Mouse (Mus musculus) heart, adult 2 months (tissue): ENCODE results near the gene G430095P16Rik. TPM values are rescaled to one million over a fixed set of nuclear protein-coding genes. Genes with fewer than 3 reads are reported as not detected.

ENCODE experiments used
- DNase-seq, 2 experiments: peaks; one replicate each; pipeline ENCODE4 v3.0.0; 2021
- H3K27ac ChIP-seq: fragments of 200-600 bp; 2 replicates; pipeline ENCODE4 v1.8.1; 2022
- H3K27me3 ChIP-seq: fragments of 200-500 bp; 2 replicates; pipeline ENCODE4 v1.6.1; 2012; ENCODE audit warnings: mild to moderate bottlenecking, low read length, inconsistent platforms, mixed read lengths; ENCODE audit not compliant: control insufficient read depth, insufficient read depth
- H3K36me3 ChIP-seq: fragments of 200-500 bp; 2 replicates; pipeline ENCODE4 v1.6.1; 2012; ENCODE audit warnings: low read length, inconsistent platforms; ENCODE audit not compliant: control insufficient read depth, insufficient read depth
- H3K4me1 ChIP-seq: fragments of 200-500 bp; 2 replicates; pipeline ENCODE4 v1.6.1; 2011; ENCODE audit warnings: low read length; ENCODE audit not compliant: control insufficient read depth, insufficient read depth
- H3K4me3 ChIP-seq: fragments of 200-600 bp; 2 replicates; pipeline ENCODE4 v1.8.1; 2022
- H3K79me2 ChIP-seq: fragments of 200-500 bp; replicated peaks from 2 replicates; pipeline ENCODE4 v1.6.1; 2012; ENCODE audit warnings: mild to moderate bottlenecking, inconsistent platforms, low read length, moderate library complexity, mixed read lengths; ENCODE audit not compliant: control insufficient read depth, insufficient read depth
- H3K9ac ChIP-seq: fragments of 200-500 bp; 2 replicates; pipeline ENCODE4 v1.6.1; 2012; ENCODE audit warnings: low read depth, mild to moderate bottlenecking, control low read depth, inconsistent platforms, low read length, mixed read lengths
- CTCF ChIP-seq: fragments of 200-600 bp; IDR thresholded peaks from 2 replicates; pipeline ENCODE4 v1.8.1; 2022; ENCODE audit warnings: antibody characterized with exemption, mild to moderate bottlenecking, moderate library complexity
- EP300 ChIP-seq: fragments of 200-500 bp; IDR thresholded peaks from 2 replicates; pipeline ENCODE4 v1.6.1; 2011; ENCODE audit warnings: low read depth, low read length, control low read depth; ENCODE audit not compliant: insufficient read depth
- POLR2A ChIP-seq: fragments of 200-500 bp; IDR thresholded peaks from 2 replicates; pipeline ENCODE4 v1.6.1; 2011; ENCODE audit warnings: mild to moderate bottlenecking, low read depth, low read length, control low read depth; ENCODE audit not compliant: insufficient read depth
- WGBS: fragments of 180-500 bp; shearing (Covaris S2); methylation state at CpG from one replicate; pipeline ENCODE4 v1.1.7; 2018; 5-methylcytosine and 5-hydroxymethylcytosine counted together
- intact Hi-C: fragments of 180-260 bp; cut with DNase I; formaldehyde crosslinking; loops from one replicate; pipeline ENCODE4 v1.15.1; 2025
- polyA plus RNA-seq: library from polyadenylated mRNA; depleted of rRNA; stranded (reverse); fragments of >200 nt; gene quantifications from 2 replicates; pipeline ENCODE4 v1.2.3, GENCODE M21; 2012; rRNA removed
- total RNA-seq, 2 experiments: library from RNA; stranded (reverse); gene quantifications; 2 replicates each; pipeline ENCODE4 v1.2.3; 2021

G430095P16Rik gene
- total and polyA plus RNA-seq, 3 experiments: 0.55 to 0.70 TPM; not detected in 1

DNA sequence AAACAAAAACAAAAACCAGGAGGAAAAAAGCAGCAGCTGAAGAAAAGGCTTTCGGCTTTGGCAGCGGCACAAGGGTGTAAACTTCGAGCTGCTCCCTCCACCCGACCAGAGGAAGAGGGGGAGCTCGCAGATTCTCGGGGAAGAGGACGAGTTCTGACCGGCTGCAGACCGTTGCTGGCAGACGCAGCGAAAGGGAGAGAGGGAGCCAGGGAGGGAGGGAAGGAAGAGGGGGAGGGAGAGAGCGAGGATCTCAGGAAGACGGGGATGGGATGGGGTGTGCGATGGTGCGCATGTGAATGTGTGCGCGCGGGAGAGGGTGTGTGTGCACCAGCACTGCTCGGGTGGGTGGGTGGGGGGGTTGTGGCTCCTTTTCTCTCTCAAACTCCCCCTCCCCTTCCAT lies 51.0 kb downstream of the G430095P16Rik start:
- TF ChIP-seq POLR2A (0 out of 2 replicates have a peak, but pooled peaks have one; percentile 10), CTCF (no peak), EP300 (no peak)
- Histone ChIP-seq H3K36me3 (no peaks in the 10 kb centered on the region), H3K4me3 (peak overlapping the region; percentile 21; the same call in 1 of the 2 replicates), H3K27me3 (no peaks in the 10 kb centered on the region), H3K79me2 (peaks cover 2% of the 10 kb centered on the region), H3K4me1 (peaks cover 25% of the 10 kb centered on the region), H3K9ac (peak overlapping the region; percentile 21; the same call in 1 of the 2 replicates), H3K27ac (peak overlapping the region; percentile 46)
- DNase-seq: peak; percentile 77 to 85
- intact Hi-C loops: loop anchor here (2.0 kb wide), 1 partner anchor 25 kb away; no protein-coding TSS in a partner anchor
- 0% methylated on average over 17 of the region's 19 CpGs for WGBS

DNA sequence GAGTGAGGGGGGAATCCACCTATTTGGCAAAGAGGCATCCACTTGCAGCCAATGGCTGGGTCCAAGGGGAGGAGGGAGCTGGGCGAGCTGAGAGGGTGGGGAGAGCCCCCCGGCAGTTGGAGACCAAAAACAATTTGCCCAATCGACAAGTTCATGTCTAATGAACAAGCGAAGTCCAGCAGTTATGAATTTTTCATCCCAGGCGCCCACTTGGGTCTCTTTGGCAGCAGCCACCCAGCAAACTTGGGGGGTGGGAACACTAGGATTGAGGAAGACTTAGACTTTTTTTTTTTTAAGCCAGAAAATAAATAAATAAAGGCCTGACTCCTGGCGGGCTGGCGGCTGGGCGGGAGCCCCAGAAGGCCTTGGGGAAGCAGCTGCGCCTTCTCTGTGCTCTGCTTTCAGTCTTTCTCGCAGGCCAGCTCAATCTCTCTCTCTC lies 51.7 kb downstream of the G430095P16Rik start:
- 0 out of 2 replicates have a peak overlapping the region, but pooled peaks have one; percentile 8 for H3K9ac ChIP-seq
- intact Hi-C loops: loop anchor here (2.0 kb wide), 1 partner anchor 24 kb away; no protein-coding TSS in a partner anchor
- peak overlapping the region; percentile 82 for H3K27ac ChIP-seq
- TF ChIP-seq POLR2A (no peak), EP300 (no peak), CTCF (no peak)
- peaks cover 25% of the 10 kb centered on the region for H3K4me1 ChIP-seq
- no peak overlapping the region for H3K4me3 ChIP-seq
- peak; percentile 79 to 80 for DNase-seq
- H3K36me3 ChIP-seq: no peaks in the 10 kb centered on the region
- H3K27me3 ChIP-seq: no peaks in the 10 kb centered on the region
- 18% methylated on average over 10 of the region's 10 CpGs for WGBS
- peaks cover 2% of the 10 kb centered on the region for H3K79me2 ChIP-seq

DNA sequence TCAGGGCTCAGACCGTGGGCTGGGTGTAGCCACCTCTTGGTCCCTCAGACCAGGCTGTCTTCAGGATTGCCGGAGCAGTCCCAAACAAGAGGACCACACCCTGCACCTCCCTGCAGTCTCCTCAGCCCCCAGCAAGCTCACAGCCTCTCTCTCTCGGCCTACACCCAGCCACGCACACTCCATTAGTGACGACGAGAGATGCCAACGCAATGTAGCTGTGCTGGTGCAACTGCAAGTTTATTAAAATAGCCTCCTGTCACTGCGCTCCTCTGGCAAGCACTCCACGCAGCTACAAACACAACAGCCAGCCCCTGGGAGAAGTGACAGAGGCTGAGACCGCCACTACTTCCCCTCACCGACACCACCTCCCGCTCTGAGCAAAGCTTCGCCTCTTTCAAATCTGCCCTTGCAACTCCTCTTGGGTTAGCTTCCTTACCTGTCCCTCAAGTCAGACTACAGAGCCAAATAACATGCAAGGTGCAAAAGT lies 52.3 kb downstream of the G430095P16Rik start:
- intact Hi-C loops: loop anchor here (2.0 kb wide), 1 partner anchor 24 kb away; no protein-coding TSS in a partner anchor

DNA sequence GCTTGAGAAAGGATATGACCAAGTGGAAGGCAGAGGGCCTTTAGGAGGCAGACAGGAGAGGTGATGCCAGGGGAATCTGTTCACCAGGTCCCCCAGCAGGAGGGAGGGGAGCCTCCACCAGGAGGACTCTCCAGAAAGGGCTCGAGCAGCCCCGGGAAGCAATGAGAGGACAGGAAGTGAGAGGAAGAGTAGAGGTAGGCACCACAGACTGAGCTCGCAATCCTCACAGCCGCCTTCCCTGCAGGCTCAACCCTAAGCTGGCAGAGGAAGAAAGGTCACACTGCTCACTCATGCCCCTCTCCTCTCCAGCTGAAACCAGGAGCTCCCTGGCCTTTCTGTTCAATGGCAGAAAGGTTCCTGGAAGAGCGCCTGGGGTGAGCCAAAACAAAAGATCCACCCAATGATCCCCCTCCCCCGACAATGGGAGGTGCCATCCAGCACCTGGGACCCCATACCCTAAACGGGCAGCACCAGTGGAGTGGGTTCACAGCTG lies 52.9 kb downstream of the G430095P16Rik start:
- Histone ChIP-seq H3K27me3 (no peaks in the 10 kb centered on the region), H3K9ac (peak overlapping the region; percentile 63), H3K4me1 (peaks cover 26% of the 10 kb centered on the region), H3K4me3 (peak overlapping the region; percentile 26; the same call in 1 of the 2 replicates), H3K36me3 (no peaks in the 10 kb centered on the region), H3K27ac (peak overlapping the region; percentile 82), H3K79me2 (peaks cover 2% of the 10 kb centered on the region)
- TF ChIP-seq EP300 (no peak), CTCF (no peak), POLR2A (no peak)
- intact Hi-C loops: loop anchor here (2.0 kb wide), 1 partner anchor 23 kb away; no protein-coding TSS in a partner anchor
- 46% methylated on average over 7 of the region's 7 CpGs for WGBS
- no peak for DNase-seq

More for the DNA sequence above, 52.3 kb downstream of the G430095P16Rik start:
- 18% methylated on average over 13 of the region's 13 CpGs for WGBS
- peaks cover 25% of the 10 kb centered on the region for H3K4me1 ChIP-seq
- TF ChIP-seq CTCF (no peak), EP300 (no peak), POLR2A (no peak)
- H3K9ac ChIP-seq: peak overlapping the region; percentile 63
- peak; percentile 69 to 72 for DNase-seq
- peak overlapping the region; percentile 82 for H3K27ac ChIP-seq
- H3K79me2 ChIP-seq: peaks cover 2% of the 10 kb centered on the region
- H3K27me3 ChIP-seq: no peaks in the 10 kb centered on the region
- H3K4me3 ChIP-seq: peak overlapping the region; percentile 26; the same call in 1 of the 2 replicates
- H3K36me3 ChIP-seq: no peaks in the 10 kb centered on the region

Other genes with a start within 250 kb of the G430095P16Rik start
- gene Ier2, start 60.2 kb upstream of the G430095P16Rik start, total RNA-seq: 10 to 100 TPM; 11.8 to 13.0 TPM
- 6.8 and 8.1 TPM in 2 replicates for gene Ier2, start 60.2 kb upstream of the G430095P16Rik start, polyA plus RNA-seq
- 10 to 100 TPM; 32.0 to 37.4 TPM for gene Trmt1, start 36.7 kb upstream of the G430095P16Rik start, total RNA-seq
- 39.9 and 50.8 TPM in 2 replicates for gene Trmt1, start 36.7 kb upstream of the G430095P16Rik start, polyA plus RNA-seq
- 10 to 100 TPM; 30.5 to 31.0 TPM for gene Nacc1, start 35.1 kb upstream of the G430095P16Rik start, total RNA-seq
- gene Nacc1, start 35.1 kb upstream of the G430095P16Rik start, polyA plus RNA-seq: 45.3 and 50.5 TPM in 2 replicates
- 1 to 10 TPM; 3.0 to 3.7 TPM for gene Lyl1, start 21.6 kb upstream of the G430095P16Rik start, total RNA-seq
- gene Lyl1, start 21.6 kb upstream of the G430095P16Rik start, polyA plus RNA-seq: 4.0 and 7.7 TPM in 2 replicates
- gene Nfix, start 77.3 kb downstream of the G430095P16Rik start, total RNA-seq: 100 to 1,000 TPM; 274 to 297 TPM
- gene Nfix, start 77.3 kb downstream of the G430095P16Rik start, polyA plus RNA-seq: 49.0 and 68.7 TPM in 2 replicates
- 10 to 100 TPM; 11.2 to 12.3 TPM for gene Dand5, start 99.8 kb downstream of the G430095P16Rik start, total RNA-seq
- gene Dand5, start 99.8 kb downstream of the G430095P16Rik start, polyA plus RNA-seq: 6.1 and 7.6 TPM in 2 replicates
- gene Gadd45gip1, start 108.5 kb downstream of the G430095P16Rik start, total RNA-seq: 10 to 100 TPM; 27.4 to 29.7 TPM
- 13.4 and 21.2 TPM in 2 replicates for gene Gadd45gip1, start 108.5 kb downstream of the G430095P16Rik start, polyA plus RNA-seq
- 10 to 100 TPM; 85.1 to 87.6 TPM for gene Rad23a, start 117.7 kb downstream of the G430095P16Rik start, total RNA-seq
- 77.3 and 101 TPM in 2 replicates for gene Rad23a, start 117.7 kb downstream of the G430095P16Rik start, polyA plus RNA-seq
- gene Calr, start 123.9 kb downstream of the G430095P16Rik start, total RNA-seq: 100 to 1,000 TPM; 352 to 416 TPM
- 154 and 269 TPM in 2 replicates for gene Calr, start 123.9 kb downstream of the G430095P16Rik start, polyA plus RNA-seq
- 10 to 100 TPM; 21.8 to 24.5 TPM for gene Farsa, start 134.0 kb downstream of the G430095P16Rik start, total RNA-seq
- gene Farsa, start 134.0 kb downstream of the G430095P16Rik start, polyA plus RNA-seq: 32.5 and 41.4 TPM in 2 replicates
- gene Syce2, start 149.1 kb downstream of the G430095P16Rik start, total RNA-seq: 1 to 10 TPM; 2.6 to 4.3 TPM
- gene Syce2, start 149.1 kb downstream of the G430095P16Rik start, polyA plus RNA-seq: 0.33 and 0.64 TPM in 2 replicates
- 10 to 100 TPM; 71.5 to 89.9 TPM for gene Gcdh, start 170.9 kb downstream of the G430095P16Rik start, total RNA-seq
- 134 and 148 TPM in 2 replicates for gene Gcdh, start 170.9 kb downstream of the G430095P16Rik start, polyA plus RNA-seq
- gene Klf1, start 178.9 kb downstream of the G430095P16Rik start, total RNA-seq: under 1 TPM in 1 of 2 experiments, not detected in 1; 0.16 TPM
- gene Klf1, start 178.9 kb downstream of the G430095P16Rik start, polyA plus RNA-seq: 0.08 and 0.23 TPM in 2 replicates
- gene Dnase2a, start 185.6 kb downstream of the G430095P16Rik start, total RNA-seq: 1 to 10 TPM; 6.5 to 9.6 TPM
- gene Dnase2a, start 185.6 kb downstream of the G430095P16Rik start, polyA plus RNA-seq: 9.2 and 10.9 TPM in 2 replicates
- gene Mast1, start 214.4 kb downstream of the G430095P16Rik start, total RNA-seq: under 1 TPM; 0.07 to 0.10 TPM
- gene Mast1, start 214.4 kb downstream of the G430095P16Rik start, polyA plus RNA-seq: 0.16 and 0.18 TPM in 2 replicates
- not detected for gene Rtbdn, start 224.0 kb downstream of the G430095P16Rik start, total RNA-seq
- gene Rtbdn, start 224.0 kb downstream of the G430095P16Rik start, polyA plus RNA-seq: not detected in 2 replicates
- gene Gm49661, start 246.4 kb downstream of the G430095P16Rik start, total RNA-seq: 1 to 10 TPM; 1.3 to 2.1 TPM
- gene Gm49661, start 246.4 kb downstream of the G430095P16Rik start, polyA plus RNA-seq: not detected in 2 replicates
- 100 to 1,000 TPM; 591 to 662 TPM for gene Prdx2, start 246.6 kb downstream of the G430095P16Rik start, total RNA-seq
- 464 and 584 TPM in 2 replicates for gene Prdx2, start 246.6 kb downstream of the G430095P16Rik start, polyA plus RNA-seq
- gene Rnaseh2a, start 246.8 kb downstream of the G430095P16Rik start, total RNA-seq: 10 to 100 TPM; 38.1 to 50.5 TPM
- gene Rnaseh2a, start 246.8 kb downstream of the G430095P16Rik start, polyA plus RNA-seq: 33.7 and 46.3 TPM in 2 replicates